Mouse (Mus musculus) megakaryocyte progenitor cell, adult 5-6 weeks (primary cell): ENCODE results near the gene Mmp7. TPM values are rescaled to one million over a fixed set of nuclear protein-coding genes. Genes with fewer than 3 reads are reported as not detected.
A peak's percentile ranks its signal among the peaks of the same experiment; 100 is the strongest.

Source experiments
- ATAC-seq: replicated peaks from 2 replicates; pipeline ENCODE4 v1.8.0; 2016; ENCODE audit warnings: mild to moderate bottlenecking, moderate TSS enrichment, inconsistent platforms; ENCODE audit not compliant: poor library complexity
- total RNA-seq, 2 experiments: library from RNA; stranded (forward) in 1 of 2; stranded (reverse) in 1 of 2; fragments of 157-497, 149-512 nt in 1 of 2; fragments of 200-1000 nt in 1 of 2; gene quantifications; 2 replicates each; pipeline versions ENCODE4 v1.2.3 to v1.2.4; 2015 to 2017

The Mmp7 gene
- total RNA-seq, 2 experiments from 2014 or later: not detected

- peak; percentile 70 for ATAC-seq
These were observed 37.1 kb downstream of the Mmp7 start for GRCm38 (mm10) chr9:7728997-7729396.

- no peak for ATAC-seq
These were observed 50.8 kb downstream of the Mmp7 start for GRCm38 (mm10) chr9:7742696-7743095.

GRCm38 (mm10) chr9:7744156-7744555 lies 52.3 kb downstream of the Mmp7 start:
- ATAC-seq: no peak

GRCm38 (mm10) chr9:7748881-7749280 lies 57.0 kb downstream of the Mmp7 start:
- no peak for ATAC-seq

Other genes with a start within 250 kb of the Mmp7 start
- gene Mmp3, start 246.3 kb upstream of the Mmp7 start, total RNA-seq (2015): not detected in 2 replicates
- gene Mmp3, start 246.3 kb upstream of the Mmp7 start, total RNA-seq (2017): not detected in 2 replicates
- gene Mmp10, start 189.7 kb upstream of the Mmp7 start, total RNA-seq (2015): not detected in 2 replicates
- not detected in 2 replicates for gene Mmp10, start 189.7 kb upstream of the Mmp7 start, total RNA-seq (2017)
- gene Mmp8, start 133.6 kb upstream of the Mmp7 start, total RNA-seq (2015): 15.8 and 18.2 TPM in 2 replicates
- gene Mmp8, start 133.6 kb upstream of the Mmp7 start, total RNA-seq (2017): 13.2 and 18.4 TPM in 2 replicates
- not detected in 2 replicates for gene Mmp27, start 120.7 kb upstream of the Mmp7 start, total RNA-seq (2015)
- 0.25 TPM in 1 of 2 replicates, not detected in the other for gene Mmp27, start 120.7 kb upstream of the Mmp7 start, total RNA-seq (2017)
- gene Mmp20, start 63.9 kb upstream of the Mmp7 start, total RNA-seq (2015): not detected in 2 replicates
- gene Mmp20, start 63.9 kb upstream of the Mmp7 start, total RNA-seq (2017): not detected in 2 replicates
- 121 and 124 TPM in 2 replicates for gene Tmem123, start 72.0 kb downstream of the Mmp7 start, total RNA-seq (2015)
- gene Tmem123, start 72.0 kb downstream of the Mmp7 start, total RNA-seq (2017): 106 and 123 TPM in 2 replicates
- gene Birc2, start 145.0 kb downstream of the Mmp7 start, total RNA-seq (2015): 32.7 and 36.2 TPM in 2 replicates
- 34.1 and 40.0 TPM in 2 replicates for gene Birc2, start 145.0 kb downstream of the Mmp7 start, total RNA-seq (2017)
- 34.4 and 38.0 TPM in 2 replicates for gene Birc3, start 181.1 kb downstream of the Mmp7 start, total RNA-seq (2015)
- gene Birc3, start 181.1 kb downstream of the Mmp7 start, total RNA-seq (2017): 25.5 and 31.8 TPM in 2 replicates